Mouse (Mus musculus) embryonic facial prominence, embryonic 10.5 days (tissue): ENCODE data around the gene Usp21. TPM values are rescaled to one million over a fixed set of nuclear protein-coding genes. Genes with fewer than 3 reads are reported as not detected.

Source experiments
- DNase-seq: peaks from one replicate; pipeline ENCODE4 v3.0.0-alpha.2; 2017; ENCODE audit warnings: low spot score
- H3K27ac ChIP-seq: fragments of 300-500 bp; sonication (generic); replicated peaks from 2 replicates; pipeline ENCODE4 v1.5.1; 2016; ENCODE audit warnings: mild to moderate bottlenecking
- H3K27me3 ChIP-seq: fragments of 300-500 bp; sonication (generic); replicated peaks from 2 replicates; pipeline ENCODE4 v1.6.1; 2016; ENCODE audit warnings: low read depth, mild to moderate bottlenecking; ENCODE audit not compliant: poor library complexity, severe bottlenecking
- H3K36me3 ChIP-seq: fragments of 300-500 bp; sonication (generic); replicated peaks from 2 replicates; pipeline ENCODE4 v1.6.1; 2016; ENCODE audit warnings: mild to moderate bottlenecking, moderate library complexity
- H3K4me1 ChIP-seq: fragments of 300-500 bp; sonication (generic); 2 replicates; pipeline ENCODE4 v1.6.1; 2016
- H3K4me3 ChIP-seq: fragments of 300-500 bp; sonication (generic); 2 replicates; pipeline ENCODE4 v1.5.1; 2016; ENCODE audit warnings: mild to moderate bottlenecking, moderate library complexity
- H3K9me3 ChIP-seq: fragments of 300-500 bp; sonication (generic); 2 replicates; pipeline ENCODE4 v1.6.1; 2016; ENCODE audit warnings: mild to moderate bottlenecking
- WGBS: fragments of 180-500 bp; shearing (Covaris S2); methylation state at CpG from one replicate; pipeline ENCODE4 v1.1.7; 2016; 5-methylcytosine and 5-hydroxymethylcytosine counted together
- polyA plus RNA-seq: library from polyadenylated mRNA; unstranded; fragments of >200 nt; fragmentation: Nextera tagmentation; extraction: Ambion mirVana; gene quantifications from 2 replicates; pipeline ENCODE4 v1.2.1, GENCODE M21; 2016

The Usp21 gene
- polyA plus RNA-seq, 1 experiment from 2014 or later = 107 TPM

DNA sequence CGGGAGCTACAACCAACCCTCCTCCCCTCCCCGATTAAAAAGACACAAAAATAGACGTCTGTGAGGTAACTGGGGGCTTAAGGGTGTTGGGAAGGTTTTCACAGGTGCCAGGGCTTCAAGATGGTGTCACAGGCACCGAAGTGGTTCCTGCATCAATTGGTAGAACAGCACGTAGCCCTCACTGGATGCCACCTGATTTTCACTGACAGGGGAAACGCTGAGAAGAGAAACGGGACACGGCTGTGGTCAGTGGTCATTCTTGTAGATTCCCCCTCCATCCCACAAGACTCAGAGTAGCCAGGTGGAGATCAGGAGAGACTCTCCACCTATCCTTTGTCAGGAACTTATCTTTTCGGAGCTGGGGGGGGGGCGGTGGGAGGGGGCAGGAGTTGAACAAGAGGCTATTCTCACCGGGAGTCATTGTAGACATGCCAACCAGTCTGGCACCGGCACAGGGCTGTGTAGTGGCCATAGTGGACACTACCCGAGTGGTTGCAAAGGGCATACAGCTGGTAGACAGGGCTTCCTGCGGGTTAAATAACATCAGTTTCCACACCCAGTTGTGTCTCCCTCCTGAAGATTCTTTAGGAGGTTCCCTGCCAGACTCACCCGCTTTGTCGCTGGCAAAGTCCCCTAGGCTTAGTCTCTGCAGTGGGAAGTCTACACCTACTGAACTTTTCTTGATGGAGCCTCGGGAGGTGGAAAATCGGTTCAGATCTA is 5.5 kb downstream of the Usp21 start:
- 81% methylated on average over 18 of the region's 18 CpGs for WGBS
- DNase-seq = peak; percentile 5
- Histone ChIP-seq H3K4me1 (peaks cover 46% of the 10 kb centered on the region), H3K9me3 (no peaks in the 10 kb centered on the region), H3K4me3 (peak overlapping the region; percentile 78), H3K27ac (0 out of 2 replicates have a peak overlapping the region, but pooled peaks have one; percentile 86), H3K36me3 (peaks cover 73% of the 10 kb centered on the region), H3K27me3 (no peaks in the 10 kb centered on the region)

DNA sequence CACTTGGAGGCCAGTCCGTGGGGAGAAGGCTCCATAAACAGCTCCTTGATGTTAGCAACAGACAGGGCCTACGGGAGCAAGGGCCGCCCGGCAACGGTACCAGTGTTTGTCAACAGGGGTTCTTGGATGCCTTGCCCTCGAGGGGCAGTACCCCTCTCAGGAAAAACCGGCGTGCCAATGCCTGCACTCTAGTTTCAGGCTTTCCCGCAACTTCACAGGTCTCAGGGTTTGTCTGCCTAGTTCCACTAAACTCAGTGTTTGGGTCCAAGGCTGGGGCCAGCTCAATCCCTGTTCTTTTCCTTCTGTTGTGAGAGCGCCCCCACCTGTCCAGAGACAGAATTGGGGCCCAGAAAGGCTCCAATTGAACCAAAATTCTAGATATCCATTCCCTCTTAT is 6.3 kb downstream of the Usp21 start:
- under 1% methylated on average over 10 of the region's 10 CpGs for WGBS
- no peaks in the 10 kb centered on the region for H3K9me3 ChIP-seq
- H3K4me1 ChIP-seq = peaks cover 39% of the 10 kb centered on the region
- H3K36me3 ChIP-seq = peaks cover 77% of the 10 kb centered on the region
- peak; percentile 76 for DNase-seq
- H3K27ac ChIP-seq = peak overlapping the region; percentile 86
- no peaks in the 10 kb centered on the region for H3K27me3 ChIP-seq
- H3K4me3 ChIP-seq = peak overlapping the region; percentile 78

DNA sequence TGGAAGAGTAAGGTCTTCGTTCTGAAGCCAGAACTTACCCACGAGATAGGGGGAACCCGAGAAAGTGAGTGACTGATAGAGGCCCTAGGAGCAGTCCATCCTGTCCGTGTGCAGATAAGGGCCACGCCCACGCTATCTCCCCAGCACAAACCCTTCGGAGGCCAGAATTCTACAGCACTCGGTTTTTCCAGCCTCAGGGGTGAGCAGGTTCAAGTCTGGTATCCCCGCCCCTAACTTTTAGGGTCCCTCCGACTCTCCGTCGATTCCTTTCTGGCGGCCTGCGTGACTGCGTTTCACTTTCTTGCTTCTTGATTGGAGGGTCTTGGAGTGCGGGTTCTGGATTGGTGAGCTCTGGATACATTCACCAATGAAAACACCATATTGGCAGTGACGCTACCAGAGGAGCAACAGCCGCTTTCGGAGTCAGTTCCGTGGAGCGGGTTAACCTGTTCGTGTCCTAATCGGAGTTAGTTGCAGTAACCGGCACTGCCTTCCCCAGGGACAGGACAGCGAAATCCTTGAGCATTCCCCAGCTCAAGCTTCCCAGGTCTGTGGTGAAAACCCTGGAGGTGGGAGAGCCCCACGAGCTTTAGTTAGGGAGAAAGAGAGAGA is 6.8 kb downstream of the Usp21 start, which contains the start of gene Ppox:
TSS of gene Ppox (minus strand) at position 271 of the 612 bp plus-strand sequence.
- DNase-seq = peak; percentile 91
- Histone ChIP-seq H3K9me3 (no peaks in the 10 kb centered on the region), H3K36me3 (peaks cover 77% of the 10 kb centered on the region), H3K27ac (peak within 1 kb of the TSS; percentile 86), H3K4me1 (peaks cover 35% of the 10 kb centered on the region), H3K27me3 (no peaks in the 10 kb centered on the region), H3K4me3 (peak within 1 kb of the TSS; percentile 78)
- WGBS = under 1% methylated on average over 26 of the region's 26 CpGs

DNA sequence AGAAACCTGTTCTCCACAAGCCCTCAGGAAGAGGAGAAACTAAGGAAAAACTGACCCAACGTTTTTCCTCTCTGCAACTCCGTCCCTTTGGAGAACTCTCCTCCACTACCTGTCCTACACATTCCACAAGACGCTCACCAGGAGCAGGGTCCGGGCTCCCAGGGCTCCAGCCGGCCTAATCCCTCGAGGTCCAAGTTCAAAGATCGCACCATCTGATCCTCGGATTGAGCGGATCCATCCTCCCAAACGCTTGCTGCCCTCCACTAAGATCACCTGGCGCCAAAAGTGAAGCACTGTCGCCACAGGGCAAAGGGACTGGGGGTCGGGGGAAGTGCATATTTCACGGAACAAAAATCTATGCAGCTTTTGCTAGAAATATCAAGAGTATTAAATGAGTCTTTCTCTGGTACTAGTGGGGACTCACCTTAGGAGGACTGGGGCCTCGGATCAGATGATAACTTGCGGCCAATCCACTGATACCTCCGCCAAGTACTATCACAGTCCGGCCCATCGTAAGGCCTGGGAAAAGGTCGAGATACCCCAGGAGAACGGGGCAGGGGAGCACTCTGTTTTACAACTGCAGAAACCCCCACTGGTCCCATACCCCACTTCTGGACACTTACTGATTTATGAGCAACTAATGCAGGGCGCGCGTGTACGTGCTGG is 7.4 kb downstream of the Usp21 start:
- WGBS = under 1% methylated on average over 25 of the region's 25 CpGs
- Histone ChIP-seq H3K4me1 (peaks cover 29% of the 10 kb centered on the region), H3K4me3 (peak overlapping the region; percentile 78), H3K27ac (peak overlapping the region; percentile 83), H3K36me3 (peaks cover 77% of the 10 kb centered on the region), H3K27me3 (no peaks in the 10 kb centered on the region), H3K9me3 (no peaks in the 10 kb centered on the region)
- peak; percentile 21 for DNase-seq

DNA sequence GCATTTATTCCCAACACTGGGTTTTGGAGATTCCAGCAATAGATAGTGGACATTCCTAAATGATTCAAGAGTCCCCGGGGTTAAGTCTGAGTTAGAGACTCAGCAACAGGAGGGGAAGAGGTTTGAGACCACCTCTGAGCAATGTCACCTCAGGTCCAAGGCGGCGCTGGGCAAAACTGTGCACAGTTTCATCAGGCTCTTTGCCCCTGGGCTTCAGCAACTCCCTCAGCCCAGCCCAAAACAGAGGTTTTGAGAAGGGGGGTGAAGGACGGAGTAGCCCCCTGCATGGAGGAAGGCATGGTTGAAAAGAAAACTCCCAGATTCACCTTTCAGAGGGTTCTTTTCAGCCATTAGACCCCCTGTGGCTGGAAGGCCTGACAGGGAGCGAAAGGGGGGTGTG is 8.1 kb downstream of the Usp21 start:
- Histone ChIP-seq H3K36me3 (peaks cover 77% of the 10 kb centered on the region), H3K27ac (peak overlapping the region; percentile 83), H3K4me1 (peaks cover 29% of the 10 kb centered on the region), H3K27me3 (no peaks in the 10 kb centered on the region), H3K4me3 (peak overlapping the region; percentile 78), H3K9me3 (no peaks in the 10 kb centered on the region)
- 56% methylated on average over 5 of the region's 5 CpGs for WGBS
- no peak for DNase-seq

DNA sequence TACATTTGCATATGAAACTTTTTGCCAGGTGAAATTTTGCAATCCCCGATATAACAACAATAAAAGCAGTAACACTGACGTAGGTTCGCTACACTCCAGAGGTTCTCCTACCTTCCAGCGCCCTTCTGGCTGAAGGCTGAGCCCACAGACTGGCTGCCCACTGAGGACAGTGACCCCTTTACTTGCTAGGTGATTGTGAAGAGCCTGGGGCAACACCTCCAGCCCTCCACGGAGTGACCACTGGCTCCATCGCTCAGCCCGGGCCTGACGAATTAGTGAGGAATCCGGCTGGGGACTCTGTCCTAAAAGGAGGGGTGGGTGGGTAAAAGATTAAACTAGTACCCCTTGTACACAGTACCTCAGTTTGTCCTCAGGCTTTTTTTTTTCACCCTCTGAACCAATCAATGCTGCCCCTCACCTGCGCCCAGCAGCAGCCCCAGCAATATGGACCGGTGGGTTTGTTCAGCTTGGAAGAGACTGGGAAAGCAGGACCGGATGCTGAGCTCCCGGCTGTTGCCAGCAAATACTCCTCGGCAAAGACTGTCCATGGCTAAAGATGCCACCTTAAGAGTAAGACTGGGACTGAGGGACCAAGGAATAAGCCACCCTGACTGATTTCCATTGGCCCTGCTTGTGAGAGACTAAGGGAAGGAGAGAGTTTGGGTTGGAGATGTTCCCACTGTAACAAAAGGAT is 8.6 kb downstream of the Usp21 start:
- DNase-seq = peak; percentile 4
- Histone ChIP-seq H3K9me3 (no peaks in the 10 kb centered on the region), H3K27me3 (no peaks in the 10 kb centered on the region), H3K4me3 (peak overlapping the region; percentile 78), H3K27ac (no peak overlapping the region), H3K4me1 (peaks cover 29% of the 10 kb centered on the region), H3K36me3 (peaks cover 77% of the 10 kb centered on the region)
- WGBS = 87% methylated on average over 14 of the region's 14 CpGs

DNA sequence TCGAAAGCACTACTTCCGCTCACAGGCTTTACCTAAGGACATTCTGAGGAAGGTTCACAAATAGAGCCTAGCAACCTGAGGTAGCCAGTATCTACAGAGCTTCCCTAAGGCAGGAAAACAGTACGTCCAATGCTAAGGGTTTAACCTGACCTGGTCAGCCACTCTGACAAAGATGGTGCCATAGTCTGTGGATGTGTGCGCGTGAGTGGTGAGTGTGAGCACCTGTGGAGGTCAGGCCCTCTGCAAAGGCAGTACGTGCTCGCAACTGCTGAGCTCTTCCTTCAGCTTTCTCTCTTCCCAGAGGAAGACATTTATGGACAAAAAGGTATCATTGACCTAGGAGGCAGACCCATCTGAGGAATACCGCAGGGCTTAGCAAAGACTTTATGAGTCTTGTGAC is 9.4 kb downstream of the Usp21 start:
- H3K27ac ChIP-seq = no peak overlapping the region
- H3K9me3 ChIP-seq = no peaks in the 10 kb centered on the region
- no peaks in the 10 kb centered on the region for H3K27me3 ChIP-seq
- no peak for DNase-seq
- H3K4me3 ChIP-seq = no peak overlapping the region
- H3K4me1 ChIP-seq = peaks cover 29% of the 10 kb centered on the region
- peaks cover 77% of the 10 kb centered on the region for H3K36me3 ChIP-seq
- WGBS = 94% methylated on average over 8 of the region's 8 CpGs

DNA sequence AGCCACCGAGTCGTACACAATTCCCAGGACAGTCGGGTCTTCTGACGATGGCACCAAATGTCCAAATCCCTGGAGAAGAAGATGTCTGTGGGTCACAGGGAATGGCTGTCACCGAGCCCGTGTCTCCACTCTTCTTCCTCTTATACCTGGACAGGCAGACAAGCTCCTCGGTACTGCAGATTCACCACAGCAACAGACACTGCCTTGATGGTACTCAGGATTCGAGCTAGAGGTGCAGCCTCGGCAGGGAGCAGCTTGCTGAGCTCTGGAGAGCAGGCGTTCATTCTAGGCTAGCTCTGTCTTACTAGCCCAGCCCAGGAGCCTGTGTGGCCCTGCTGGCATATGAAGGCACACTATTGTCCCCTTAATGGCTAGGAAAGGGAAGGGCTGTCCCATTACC is 10.1 kb downstream of the Usp21 start:
- no peak overlapping the region for H3K4me3 ChIP-seq
- no peaks in the 10 kb centered on the region for H3K9me3 ChIP-seq
- H3K4me1 ChIP-seq = peaks cover 29% of the 10 kb centered on the region
- H3K36me3 ChIP-seq = peaks cover 77% of the 10 kb centered on the region
- no peak overlapping the region for H3K27ac ChIP-seq
- 85% methylated on average over 10 of the region's 10 CpGs for WGBS
- no peaks in the 10 kb centered on the region for H3K27me3 ChIP-seq
- no peak for DNase-seq

DNA sequence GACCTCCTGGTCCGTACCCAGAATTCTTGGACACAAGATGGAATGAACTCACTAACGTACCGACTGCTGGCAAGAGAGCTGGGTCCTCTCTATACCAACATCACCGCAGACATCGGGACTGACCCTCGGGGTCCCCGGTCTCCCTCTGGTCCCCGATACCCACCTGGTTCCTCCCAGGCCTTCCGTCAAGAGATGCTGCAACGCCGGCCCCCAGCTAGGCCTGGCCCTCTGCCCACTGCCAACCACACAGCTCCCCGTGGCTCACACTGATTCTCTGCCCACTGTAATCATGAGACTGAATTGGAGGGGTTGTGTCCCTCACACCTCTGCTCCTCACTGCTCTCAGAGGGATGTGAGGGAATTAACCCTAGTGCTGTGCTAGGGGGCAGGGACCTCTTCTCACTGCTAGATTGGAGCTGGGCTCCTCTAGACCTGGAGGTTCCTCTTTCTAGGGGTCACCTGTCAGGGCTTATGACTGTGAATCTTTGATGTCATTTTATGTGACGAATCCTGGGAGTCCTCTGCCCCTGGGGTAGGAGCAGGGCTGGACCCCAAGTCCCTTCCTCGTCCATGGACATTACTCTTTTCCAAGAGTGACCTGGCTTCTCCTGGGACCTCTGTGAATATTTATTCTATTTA is 11.6 kb downstream of the Usp21 start:
- Histone ChIP-seq H3K36me3 (peaks cover 80% of the 10 kb centered on the region), H3K27me3 (no peaks in the 10 kb centered on the region), H3K27ac (no peak overlapping the region), H3K4me3 (no peak overlapping the region), H3K4me1 (peaks cover 25% of the 10 kb centered on the region), H3K9me3 (no peaks in the 10 kb centered on the region)
- no peak for DNase-seq
- 95% methylated on average over 14 of the region's 14 CpGs for WGBS

DNA sequence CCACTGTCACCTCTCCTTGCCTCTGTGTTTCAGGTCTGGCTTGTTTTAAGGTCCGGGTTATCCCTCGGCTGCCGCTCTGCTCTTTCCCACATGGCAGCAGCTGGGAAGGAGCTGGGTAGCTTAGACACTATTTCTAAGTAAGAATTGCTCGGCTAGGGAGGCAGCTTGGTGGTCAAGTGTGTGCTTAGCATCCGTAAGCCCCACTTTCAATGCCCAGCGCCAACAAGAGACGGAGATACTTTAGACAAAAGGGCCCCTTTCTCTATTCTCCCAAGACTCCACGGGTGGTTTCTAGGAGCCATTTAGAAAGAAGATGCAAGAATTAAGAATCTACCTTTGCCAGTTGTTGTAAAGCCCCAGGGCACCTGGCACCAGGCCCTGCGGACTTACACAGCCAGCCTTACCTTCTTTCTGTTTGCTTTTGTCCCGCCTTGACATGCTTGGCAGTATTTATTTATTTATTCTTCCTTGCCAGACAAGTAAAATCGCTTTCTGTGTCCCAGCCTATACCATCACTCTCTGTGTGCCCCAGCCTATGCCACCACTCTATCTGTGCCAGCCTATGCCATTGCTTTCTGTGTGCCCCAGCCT is 12.6 kb downstream of the Usp21 start:
- 89% methylated on average over 11 of the region's 11 CpGs for WGBS
- DNase-seq = no peak
- no peak overlapping the region for H3K4me3 ChIP-seq
- H3K9me3 ChIP-seq = no peaks in the 10 kb centered on the region
- H3K36me3 ChIP-seq = peaks cover 80% of the 10 kb centered on the region
- H3K4me1 ChIP-seq = peaks cover 29% of the 10 kb centered on the region
- H3K27ac ChIP-seq = no peak overlapping the region
- no peaks in the 10 kb centered on the region for H3K27me3 ChIP-seq

DNA sequence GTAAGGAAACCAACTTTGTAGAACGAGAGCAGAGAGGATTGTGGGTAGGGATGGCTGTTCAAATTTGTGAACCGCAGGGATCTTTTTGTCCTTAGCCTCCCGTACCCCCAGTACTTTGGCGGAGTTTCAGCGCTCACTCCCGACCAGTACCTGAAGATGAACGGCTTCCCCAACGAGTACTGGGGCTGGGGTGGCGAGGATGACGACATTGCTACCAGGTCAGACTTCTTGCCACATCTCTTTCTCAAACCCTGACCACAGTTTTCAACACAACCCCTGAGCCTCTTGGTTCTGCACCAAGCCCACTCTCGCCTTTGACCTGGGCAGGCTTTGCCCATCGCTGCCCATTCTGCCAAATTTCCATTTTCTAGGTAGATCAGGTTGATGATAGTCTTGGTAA is 13.6 kb downstream of the Usp21 start:
- WGBS = 90% methylated on average over 12 of the region's 12 CpGs
- H3K36me3 ChIP-seq = peaks cover 76% of the 10 kb centered on the region
- peaks cover 28% of the 10 kb centered on the region for H3K4me1 ChIP-seq
- no peak overlapping the region for H3K27ac ChIP-seq
- no peak overlapping the region for H3K4me3 ChIP-seq
- DNase-seq = no peak
- H3K27me3 ChIP-seq = no peaks in the 10 kb centered on the region
- no peaks in the 10 kb centered on the region for H3K9me3 ChIP-seq

DNA sequence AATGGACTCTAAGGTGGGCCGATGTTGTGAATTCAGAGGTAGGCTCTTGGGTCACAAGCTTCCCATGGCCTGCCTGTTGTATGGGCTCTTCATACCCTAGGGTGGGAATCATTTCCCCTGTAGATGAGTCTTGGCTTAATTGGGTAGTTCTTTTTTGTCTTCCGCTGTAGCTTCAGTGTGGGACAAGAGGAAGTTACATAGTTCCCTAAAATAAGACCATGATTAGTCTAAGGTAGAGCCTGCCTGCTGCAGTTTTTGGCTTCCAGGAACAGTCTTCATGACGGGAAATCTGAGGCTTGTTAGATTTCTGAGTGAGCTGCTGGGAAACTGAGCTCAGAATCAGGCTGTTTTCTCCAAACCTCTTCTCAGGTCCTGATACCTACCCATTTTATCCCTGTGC is 15.7 kb downstream of the Usp21 start:
- H3K27me3 ChIP-seq = no peaks in the 10 kb centered on the region
- peak overlapping the region; percentile 83; the same call in 1 of the 2 replicates for H3K4me3 ChIP-seq
- no peak for DNase-seq
- H3K9me3 ChIP-seq = no peaks in the 10 kb centered on the region
- peaks cover 56% of the 10 kb centered on the region for H3K36me3 ChIP-seq
- 92% methylated on average over 3 of the region's 3 CpGs for WGBS
- H3K27ac ChIP-seq = no peak overlapping the region
- H3K4me1 ChIP-seq = peaks cover 25% of the 10 kb centered on the region
